Mouse (Mus musculus) intestine, embryonic 16.5 days (tissue): Measurements from ENCODE around the gene Tbcd. TPM values are rescaled to one million over a fixed set of nuclear protein-coding genes. Genes with fewer than 3 reads are reported as not detected.

ENCODE experiments used
- ATAC-seq: fragments of 200-750 bp; cut with Nextera tagmentation; 2 replicates; pipeline ENCODE4 v1.8.0; 2017; ENCODE audit warnings: moderate TSS enrichment, moderate library complexity
- H3K27ac ChIP-seq: fragments of 300-500 bp; sonication (generic); 2 replicates; pipeline ENCODE4 v1.5.1; 2014; ENCODE audit warnings: mild to moderate bottlenecking, low read length
- H3K27me3 ChIP-seq: fragments of 300-500 bp; sonication (generic); replicated peaks from 2 replicates; pipeline ENCODE4 v1.6.1; 2014; ENCODE audit warnings: low read length, control low read depth, mixed read lengths; ENCODE audit not compliant: control insufficient read depth, insufficient read depth
- H3K36me3 ChIP-seq: fragments of 300-500 bp; sonication (generic); 2 replicates; pipeline ENCODE4 v1.6.1; 2014; ENCODE audit warnings: low read length, control low read depth; ENCODE audit not compliant: control insufficient read depth, insufficient read depth
- H3K4me1 ChIP-seq: fragments of 300-500 bp; sonication (generic); 2 replicates; pipeline ENCODE4 v1.6.1; 2014; ENCODE audit warnings: low read length, control low read depth, mixed read lengths; ENCODE audit not compliant: control insufficient read depth, insufficient read depth
- H3K4me2 ChIP-seq: fragments of 300-500 bp; sonication (generic); 2 replicates; pipeline ENCODE4 v1.6.1; 2014; ENCODE audit warnings: low read depth, low read length, control low read depth
- H3K4me3 ChIP-seq: fragments of 300-500 bp; sonication (generic); 2 replicates; pipeline ENCODE4 v1.5.1; 2014; ENCODE audit warnings: mild to moderate bottlenecking, low read length
- H3K9ac ChIP-seq: fragments of 300-500 bp; sonication (generic); 2 replicates; pipeline ENCODE4 v1.6.1; 2014; ENCODE audit warnings: low read depth, low read length
- H3K9me3 ChIP-seq: fragments of 300-500 bp; sonication (generic); 2 replicates; pipeline ENCODE4 v1.6.1; 2016; ENCODE audit warnings: low read length, control low read depth; ENCODE audit not compliant: control insufficient read depth
- WGBS: fragments of 180-500 bp; shearing (Covaris S2); extraction: QIAGEN DNeasy Blood & Tissue Kit; methylation state at CpG from one replicate; pipeline ENCODE4 v1.1.7; 2014; 5-methylcytosine and 5-hydroxymethylcytosine counted together
- polyA plus RNA-seq: library from polyadenylated mRNA; unstranded; fragments of >200 nt; fragmentation: Nextera tagmentation; extraction: Ambion mirVana; gene quantifications from 2 replicates; pipeline ENCODE4 v1.2.1, GENCODE M21; 2015

Gene Tbcd
- polyA plus RNA-seq, 1 experiment from 2014 or later = 35.3 TPM

DNA sequence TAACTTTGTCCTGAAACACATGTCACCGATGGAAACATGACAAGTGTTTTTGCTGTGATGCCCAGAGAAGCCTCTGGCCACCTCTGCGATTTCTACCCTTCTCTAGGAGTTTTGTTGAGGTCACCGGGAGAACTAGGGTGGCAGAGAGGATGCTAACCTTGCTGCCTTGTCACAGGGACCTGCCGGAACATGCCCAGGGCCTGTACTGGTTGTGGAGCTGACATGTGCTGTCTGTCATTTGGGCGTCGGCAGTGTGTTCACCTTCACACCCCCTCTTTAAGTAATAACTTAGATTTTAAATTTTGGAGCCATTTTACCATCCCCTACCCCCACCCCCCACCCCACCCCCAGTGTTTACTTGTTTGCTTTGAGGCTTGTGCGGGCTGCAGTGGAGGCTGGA, 68.0 kb downstream of the Tbcd start:
- no peak for ATAC-seq
- no peak overlapping the region for H3K27ac ChIP-seq
- H3K4me3 ChIP-seq = no peak overlapping the region
- H3K9ac ChIP-seq = no peak overlapping the region
- 81% methylated on average over 7 of the region's 7 CpGs for WGBS
- H3K4me1 ChIP-seq = peaks cover 16% of the 10 kb centered on the region
- H3K4me2 ChIP-seq = no peak overlapping the region
- H3K9me3 ChIP-seq = no peaks in the 10 kb centered on the region
- H3K27me3 ChIP-seq = no peaks in the 10 kb centered on the region
- no peaks in the 10 kb centered on the region for H3K36me3 ChIP-seq

DNA sequence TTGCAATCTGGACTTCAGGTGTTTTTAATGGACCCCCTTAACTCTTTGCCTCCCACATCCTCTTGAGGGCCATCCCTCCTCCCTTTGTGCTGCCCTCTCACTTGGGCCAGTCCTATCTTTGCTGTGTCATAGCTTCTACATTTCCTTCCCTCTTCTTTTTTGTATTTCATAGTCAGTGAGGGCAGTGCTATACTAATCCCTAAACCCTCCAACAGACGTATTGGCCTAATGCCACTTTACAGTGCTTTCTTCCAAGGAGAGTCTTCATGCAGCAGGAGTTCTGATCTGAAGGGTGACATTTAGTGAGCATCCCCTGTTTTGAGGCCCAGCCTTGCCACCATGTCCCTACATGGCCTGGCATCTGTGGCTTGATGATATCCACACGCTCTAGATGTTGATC, 69.0 kb downstream of the Tbcd start:
- no peak for ATAC-seq
- WGBS = 88% methylated on average over 2 of the region's 2 CpGs
- Histone ChIP-seq H3K27me3 (no peaks in the 10 kb centered on the region), H3K36me3 (no peaks in the 10 kb centered on the region), H3K4me2 (no peak overlapping the region), H3K27ac (no peak overlapping the region), H3K4me1 (peaks cover 16% of the 10 kb centered on the region), H3K9me3 (no peaks in the 10 kb centered on the region), H3K9ac (no peak overlapping the region), H3K4me3 (no peak overlapping the region)

DNA sequence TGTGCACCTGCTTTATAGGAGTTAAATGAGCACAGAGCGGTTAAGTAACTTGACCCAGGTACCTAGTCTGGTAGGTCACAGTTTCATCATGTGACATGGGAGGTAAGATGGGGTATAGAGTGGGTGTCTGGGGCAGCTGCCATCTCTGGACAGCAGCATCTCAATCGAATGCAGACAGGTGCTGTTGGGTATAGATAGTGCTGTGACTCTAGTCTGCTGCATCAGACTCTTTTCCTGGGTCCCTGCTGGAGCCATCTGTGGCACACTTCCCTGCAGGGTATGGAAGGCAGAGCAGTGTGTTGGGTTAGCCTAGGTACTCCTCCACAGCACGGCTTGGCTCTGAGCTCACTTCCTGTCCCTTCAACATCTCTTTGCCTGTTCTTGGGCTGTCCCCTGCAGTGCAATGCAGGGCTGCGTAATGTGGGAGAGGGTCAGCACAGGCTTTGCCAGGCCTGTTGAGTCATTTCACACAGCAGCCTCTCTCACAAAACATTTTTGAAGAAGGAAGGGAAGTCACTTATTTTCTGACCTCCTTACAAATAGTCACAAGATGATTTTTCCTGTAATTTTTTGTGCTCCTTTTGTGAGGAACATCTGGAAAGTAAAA, 70.5 kb downstream of the Tbcd start:
- Histone ChIP-seq H3K9me3 (no peaks in the 10 kb centered on the region), H3K4me2 (no peak overlapping the region), H3K4me3 (no peak overlapping the region), H3K4me1 (peaks cover 5% of the 10 kb centered on the region), H3K27me3 (no peaks in the 10 kb centered on the region), H3K36me3 (no peaks in the 10 kb centered on the region), H3K27ac (no peak overlapping the region), H3K9ac (no peak overlapping the region)
- WGBS = 84% methylated on average over 4 of the region's 4 CpGs
- no peak for ATAC-seq

DNA sequence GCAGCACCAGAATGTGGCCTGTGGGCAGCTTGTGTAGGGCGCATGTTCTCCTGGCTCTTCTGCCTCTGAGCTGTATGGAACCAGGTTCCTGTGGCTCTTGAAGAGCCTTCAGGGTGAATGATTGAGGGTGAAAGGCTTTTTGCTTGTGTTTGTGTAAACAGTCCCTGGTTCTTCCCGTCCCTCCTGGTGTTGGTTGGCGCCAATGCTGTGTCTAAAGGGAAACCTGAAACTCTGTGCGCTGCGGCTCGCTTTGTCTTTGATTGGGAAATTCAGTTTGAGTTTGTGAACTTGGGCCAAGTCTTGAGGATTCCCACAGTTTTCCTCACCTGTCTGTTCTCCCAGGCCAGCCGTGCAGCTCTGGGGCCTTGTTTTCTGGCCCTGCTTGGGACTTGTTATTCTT, 72.4 kb downstream of the Tbcd start:
- H3K4me1 ChIP-seq = no peaks in the 10 kb centered on the region
- no peak overlapping the region for H3K4me2 ChIP-seq
- no peak overlapping the region for H3K9ac ChIP-seq
- WGBS = 86% methylated on average over 7 of the region's 7 CpGs
- H3K27ac ChIP-seq = no peak overlapping the region
- no peak overlapping the region for H3K4me3 ChIP-seq
- H3K36me3 ChIP-seq = no peaks in the 10 kb centered on the region
- ATAC-seq = no peak
- no peaks in the 10 kb centered on the region for H3K9me3 ChIP-seq
- no peaks in the 10 kb centered on the region for H3K27me3 ChIP-seq

DNA sequence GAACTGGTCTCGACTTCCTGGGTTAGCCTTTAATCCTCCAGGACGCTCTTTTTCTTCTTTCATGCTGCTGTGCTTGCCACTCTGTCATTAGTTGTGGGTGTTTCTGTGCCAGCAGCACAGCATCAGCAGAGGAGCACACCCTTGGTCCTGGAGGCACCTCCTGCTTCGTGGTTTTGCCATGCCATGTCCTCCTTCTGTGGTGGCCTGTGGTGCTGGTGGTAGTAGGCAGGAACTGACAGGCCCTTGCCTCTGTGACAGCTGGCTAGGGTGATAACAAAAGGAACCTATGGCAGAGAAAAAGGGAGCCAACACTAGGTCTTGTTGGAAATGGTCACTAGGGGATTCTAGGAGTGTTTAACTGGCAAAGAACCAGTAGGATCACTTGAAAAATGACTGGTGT, 78.0 kb downstream of the Tbcd start:
- 0 out of 2 replicates have a peak, but pooled peaks cover 2% of the 10 kb centered on the region for H3K36me3 ChIP-seq
- H3K9ac ChIP-seq = no peak overlapping the region
- 89% methylated on average over 3 of the region's 3 CpGs for WGBS
- no peak overlapping the region for H3K4me2 ChIP-seq
- ATAC-seq = no peak
- H3K27ac ChIP-seq = no peak overlapping the region
- H3K4me1 ChIP-seq = no peaks in the 10 kb centered on the region
- no peak overlapping the region for H3K4me3 ChIP-seq
- no peaks in the 10 kb centered on the region for H3K27me3 ChIP-seq
- H3K9me3 ChIP-seq = no peaks in the 10 kb centered on the region

DNA sequence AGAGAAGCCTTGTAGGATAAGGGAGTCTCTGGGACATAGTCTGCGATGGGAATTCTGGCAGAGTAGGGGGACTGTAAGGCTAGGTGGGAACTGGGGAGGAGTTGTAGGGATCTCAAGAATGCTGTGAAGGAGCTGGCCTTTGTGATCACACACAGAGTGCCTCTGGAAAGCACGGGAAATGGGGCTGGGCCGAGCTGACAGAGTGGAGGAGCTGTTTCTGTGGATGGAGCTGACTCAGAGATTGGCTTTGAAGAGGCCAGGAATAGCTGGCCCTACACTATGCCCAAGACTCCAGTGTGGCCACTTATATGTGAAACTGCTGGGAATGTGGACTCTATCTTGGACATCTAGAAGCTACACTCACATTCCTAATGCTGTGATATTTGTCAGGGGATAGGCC, 84.8 kb downstream of the Tbcd start:
- Histone ChIP-seq H3K4me1 (peaks cover 3% of the 10 kb centered on the region; the same call in 1 of the 2 replicates), H3K4me3 (no peak overlapping the region), H3K9me3 (no peaks in the 10 kb centered on the region), H3K9ac (no peak overlapping the region), H3K27ac (no peak overlapping the region), H3K36me3 (no peaks in the 10 kb centered on the region), H3K27me3 (no peaks in the 10 kb centered on the region), H3K4me2 (no peak overlapping the region)
- 29% methylated on average over 3 of the region's 3 CpGs for WGBS
- no peak for ATAC-seq

DNA sequence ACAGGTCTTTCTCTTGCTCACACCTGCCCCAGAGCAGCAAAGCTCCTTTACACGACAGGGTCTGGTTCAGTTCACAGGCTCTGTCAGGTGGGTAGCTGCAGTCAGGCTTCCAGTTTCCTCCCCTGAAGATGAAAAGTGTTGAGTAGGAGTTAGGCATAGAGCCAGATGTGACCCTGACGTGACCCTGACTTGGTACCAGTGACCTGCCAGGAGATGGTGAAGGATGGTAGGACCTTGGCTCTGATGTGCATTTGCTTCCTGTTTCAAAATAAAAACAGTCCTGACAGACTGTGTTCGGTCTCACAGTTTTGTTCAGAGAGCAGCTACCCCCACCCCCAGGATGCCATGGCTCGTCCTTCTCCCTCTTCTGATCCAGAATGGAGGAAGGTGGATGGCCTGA, 90.7 kb downstream of the Tbcd start:
- Histone ChIP-seq H3K4me2 (no peak overlapping the region), H3K4me1 (peaks cover 13% of the 10 kb centered on the region), H3K27ac (no peak overlapping the region), H3K9ac (no peak overlapping the region), H3K4me3 (no peak overlapping the region), H3K36me3 (no peaks in the 10 kb centered on the region), H3K27me3 (no peaks in the 10 kb centered on the region), H3K9me3 (no peaks in the 10 kb centered on the region)
- no peak for ATAC-seq
- 69% methylated on average over 4 of the region's 4 CpGs for WGBS

DNA sequence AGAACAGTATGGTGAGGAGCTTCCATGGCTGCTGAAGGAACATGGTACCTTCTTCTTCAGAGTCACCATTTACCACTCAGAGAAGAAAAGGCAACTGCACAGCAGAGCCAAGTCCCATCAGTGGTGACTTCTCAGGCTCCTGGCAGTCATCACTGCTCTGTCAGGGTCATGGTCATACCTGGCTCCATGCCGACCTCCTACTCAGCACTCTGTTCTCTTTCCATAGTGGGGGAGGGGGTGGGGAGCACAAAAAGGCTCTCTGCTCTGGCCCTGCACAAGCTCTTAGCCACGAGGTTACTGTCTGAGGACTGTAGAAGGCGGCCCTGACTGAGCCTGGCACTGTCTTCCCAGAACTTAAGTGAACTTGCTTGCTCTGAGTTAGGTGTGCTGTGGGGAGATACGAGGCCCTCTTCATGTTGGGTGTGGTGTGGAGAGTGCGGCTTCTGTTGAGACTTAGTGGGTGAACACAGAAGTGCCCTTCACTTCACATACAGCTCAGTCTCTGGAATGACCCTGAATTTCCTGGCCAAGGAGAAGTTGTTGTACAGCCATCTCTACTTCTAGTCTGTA, 91.6 kb downstream of the Tbcd start:
- Histone ChIP-seq H3K9me3 (no peaks in the 10 kb centered on the region), H3K27me3 (no peaks in the 10 kb centered on the region), H3K4me1 (peaks cover 20% of the 10 kb centered on the region), H3K9ac (no peak overlapping the region), H3K4me3 (no peak overlapping the region), H3K4me2 (peak overlapping the region; percentile 1; the same call in 1 of the 2 replicates), H3K27ac (peak overlapping the region; percentile 81), H3K36me3 (no peaks in the 10 kb centered on the region)
- 75% methylated on average over 5 of the region's 5 CpGs for WGBS
- ATAC-seq = peak; percentile 57

DNA sequence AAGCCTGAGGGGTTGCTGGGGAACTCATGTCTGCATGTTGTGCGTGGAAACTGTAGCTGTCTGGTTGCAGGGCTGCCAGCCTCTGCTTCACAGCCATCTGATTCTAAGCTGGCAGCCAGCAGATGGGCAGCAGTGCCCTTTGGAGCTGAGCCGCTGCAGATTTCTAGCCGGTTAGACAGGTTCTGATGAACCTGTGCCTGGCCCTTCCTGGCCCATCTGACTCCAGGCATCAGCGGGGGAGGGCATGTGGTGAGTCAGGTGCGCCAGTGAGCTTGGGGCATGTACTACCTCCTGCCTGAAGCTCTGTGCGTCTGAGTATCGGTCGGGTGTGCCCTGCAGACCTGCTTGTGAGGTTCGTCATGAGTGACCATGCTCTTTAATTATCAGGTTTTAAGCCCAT, 92.2 kb downstream of the Tbcd start:
- H3K27ac ChIP-seq = peak overlapping the region; percentile 81
- H3K9ac ChIP-seq = no peak overlapping the region
- H3K36me3 ChIP-seq = no peaks in the 10 kb centered on the region
- WGBS = 52% methylated on average over 9 of the region's 9 CpGs
- H3K9me3 ChIP-seq = no peaks in the 10 kb centered on the region
- peak; percentile 93 for ATAC-seq
- H3K4me3 ChIP-seq = no peak overlapping the region
- no peaks in the 10 kb centered on the region for H3K27me3 ChIP-seq
- H3K4me2 ChIP-seq = peak overlapping the region; percentile 1; the same call in 1 of the 2 replicates
- H3K4me1 ChIP-seq = peaks cover 22% of the 10 kb centered on the region
